Mouse (Mus musculus) intestine, embryonic 16.5 days (tissue): Measurements from ENCODE around the gene Glul. TPM values are rescaled to one million over a fixed set of nuclear protein-coding genes. Genes with fewer than 3 reads are reported as not detected.

Experiments
- ATAC-seq: fragments of 200-750 bp; cut with Nextera tagmentation; 2 replicates; pipeline ENCODE4 v1.8.0; 2017; ENCODE audit warnings: moderate TSS enrichment, moderate library complexity
- H3K27ac ChIP-seq: fragments of 300-500 bp; sonication (generic); 2 replicates; pipeline ENCODE4 v1.5.1; 2014; ENCODE audit warnings: mild to moderate bottlenecking, low read length
- H3K27me3 ChIP-seq: fragments of 300-500 bp; sonication (generic); replicated peaks from 2 replicates; pipeline ENCODE4 v1.6.1; 2014; ENCODE audit warnings: low read length, control low read depth, mixed read lengths; ENCODE audit not compliant: control insufficient read depth, insufficient read depth
- H3K36me3 ChIP-seq: fragments of 300-500 bp; sonication (generic); 2 replicates; pipeline ENCODE4 v1.6.1; 2014; ENCODE audit warnings: low read length, control low read depth; ENCODE audit not compliant: control insufficient read depth, insufficient read depth
- H3K4me1 ChIP-seq: fragments of 300-500 bp; sonication (generic); 2 replicates; pipeline ENCODE4 v1.6.1; 2014; ENCODE audit warnings: low read length, control low read depth, mixed read lengths; ENCODE audit not compliant: control insufficient read depth, insufficient read depth
- H3K4me2 ChIP-seq: fragments of 300-500 bp; sonication (generic); 2 replicates; pipeline ENCODE4 v1.6.1; 2014; ENCODE audit warnings: low read depth, low read length, control low read depth
- H3K4me3 ChIP-seq: fragments of 300-500 bp; sonication (generic); 2 replicates; pipeline ENCODE4 v1.5.1; 2014; ENCODE audit warnings: mild to moderate bottlenecking, low read length
- H3K9ac ChIP-seq: fragments of 300-500 bp; sonication (generic); 2 replicates; pipeline ENCODE4 v1.6.1; 2014; ENCODE audit warnings: low read depth, low read length
- H3K9me3 ChIP-seq: fragments of 300-500 bp; sonication (generic); 2 replicates; pipeline ENCODE4 v1.6.1; 2016; ENCODE audit warnings: low read length, control low read depth; ENCODE audit not compliant: control insufficient read depth
- WGBS: fragments of 180-500 bp; shearing (Covaris S2); extraction: QIAGEN DNeasy Blood & Tissue Kit; methylation state at CpG from one replicate; pipeline ENCODE4 v1.1.7; 2014; 5-methylcytosine and 5-hydroxymethylcytosine counted together
- polyA plus RNA-seq: library from polyadenylated mRNA; unstranded; fragments of >200 nt; fragmentation: Nextera tagmentation; extraction: Ambion mirVana; gene quantifications from 2 replicates; pipeline ENCODE4 v1.2.1, GENCODE M21; 2015

Glul gene
- polyA plus RNA-seq, 1 experiment from 2014 or later: 66.0 TPM

- Histone ChIP-seq H3K9me3 (no peaks in the 10 kb centered on the region), H3K4me1 (no peaks in the 10 kb centered on the region), H3K27ac (no peak overlapping the region), H3K27me3 (no peaks in the 10 kb centered on the region), H3K4me2 (no peak overlapping the region), H3K36me3 (no peaks in the 10 kb centered on the region), H3K9ac (no peak overlapping the region), H3K4me3 (no peak overlapping the region)
- 47% methylated on average over 5 of the region's 5 CpGs for WGBS
- ATAC-seq: no peak
Observed at GRCm38 (mm10) chr1:153922571-153923021, 22.9 kb downstream of the Glul start.

DNA sequence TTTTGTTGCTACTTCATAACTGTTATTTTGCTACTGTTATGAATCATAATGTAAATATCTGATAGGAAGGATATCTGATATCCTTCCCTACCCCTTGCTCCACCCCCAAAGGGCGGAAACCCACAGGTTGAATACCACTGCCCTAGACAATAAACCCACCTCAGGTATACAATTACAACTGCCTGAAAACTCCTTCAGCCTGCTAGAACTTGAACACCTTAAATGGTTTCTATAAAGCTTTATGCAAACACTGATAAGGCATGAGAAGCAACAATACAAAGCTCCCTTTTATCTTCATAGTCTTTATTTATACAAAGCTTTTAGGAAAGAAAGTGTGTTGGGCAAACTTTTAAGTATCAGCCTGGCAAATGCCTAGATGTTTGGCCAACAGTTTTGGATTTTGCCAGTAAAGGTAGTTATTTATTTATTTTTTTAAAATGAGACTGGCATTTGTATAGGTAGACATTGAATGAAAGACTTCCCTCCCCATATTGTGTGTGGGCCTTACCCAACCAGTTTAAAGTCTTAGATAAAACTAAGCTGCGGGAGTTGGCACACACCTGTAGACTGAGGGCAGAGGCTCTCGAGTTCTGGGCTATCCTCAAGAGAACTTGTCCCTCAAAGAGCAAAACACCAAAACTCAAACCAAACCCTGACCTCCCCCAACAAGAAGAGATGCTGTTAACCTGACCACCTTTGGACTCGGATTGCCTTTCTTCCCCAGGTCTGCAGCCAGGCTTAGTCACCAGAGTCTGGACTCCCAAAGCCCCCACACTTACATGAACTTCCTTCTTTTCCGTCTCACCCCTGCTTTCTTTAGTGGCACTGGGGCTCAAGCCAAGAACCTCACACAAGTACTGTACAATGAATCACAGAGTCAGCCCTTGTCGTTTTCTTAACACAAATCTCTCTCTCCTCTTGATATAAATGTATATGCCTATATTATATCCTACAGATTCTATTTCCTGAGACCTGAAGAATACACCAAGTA lies 24.9 kb downstream of the Glul start:
- H3K27ac ChIP-seq: no peak overlapping the region

DNA sequence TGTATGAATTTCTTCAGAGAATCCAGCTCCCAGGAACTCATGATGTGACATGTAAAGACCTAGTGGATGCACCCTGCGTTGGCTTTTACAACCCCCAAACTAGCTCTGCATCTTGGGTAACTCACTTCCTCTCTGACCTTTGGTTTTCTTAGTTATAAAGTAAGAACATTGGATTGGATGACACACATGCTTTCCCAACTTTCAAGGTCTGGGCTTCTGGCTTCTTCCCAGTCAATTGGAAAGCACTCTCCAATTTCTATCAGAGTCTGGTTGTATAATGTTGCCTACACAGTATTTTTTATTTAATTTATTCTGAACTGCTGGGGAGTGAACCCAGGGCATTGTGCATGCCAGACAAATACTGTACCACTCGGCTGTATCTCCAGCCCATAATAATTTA lies 30.7 kb downstream of the Glul start:
- ATAC-seq: no peak
- H3K4me2 ChIP-seq: no peak overlapping the region
- no peaks in the 10 kb centered on the region for H3K9me3 ChIP-seq
- no peaks in the 10 kb centered on the region for H3K4me1 ChIP-seq
- H3K9ac ChIP-seq: no peak overlapping the region
- no peak overlapping the region for H3K27ac ChIP-seq
- no peaks in the 10 kb centered on the region for H3K27me3 ChIP-seq
- no peaks in the 10 kb centered on the region for H3K36me3 ChIP-seq
- no peak overlapping the region for H3K4me3 ChIP-seq
- 81% methylated on average over 2 of the region's 2 CpGs for WGBS

More for the DNA sequence above, 24.9 kb downstream of the Glul start:
- Histone ChIP-seq H3K9me3 (no peaks in the 10 kb centered on the region), H3K27me3 (no peaks in the 10 kb centered on the region), H3K36me3 (no peaks in the 10 kb centered on the region), H3K4me2 (no peak overlapping the region), H3K9ac (no peak overlapping the region), H3K4me3 (no peak overlapping the region), H3K4me1 (no peaks in the 10 kb centered on the region)
- WGBS: 64% methylated on average over 6 of the region's 6 CpGs
- peak; percentile 59 for ATAC-seq

DNA sequence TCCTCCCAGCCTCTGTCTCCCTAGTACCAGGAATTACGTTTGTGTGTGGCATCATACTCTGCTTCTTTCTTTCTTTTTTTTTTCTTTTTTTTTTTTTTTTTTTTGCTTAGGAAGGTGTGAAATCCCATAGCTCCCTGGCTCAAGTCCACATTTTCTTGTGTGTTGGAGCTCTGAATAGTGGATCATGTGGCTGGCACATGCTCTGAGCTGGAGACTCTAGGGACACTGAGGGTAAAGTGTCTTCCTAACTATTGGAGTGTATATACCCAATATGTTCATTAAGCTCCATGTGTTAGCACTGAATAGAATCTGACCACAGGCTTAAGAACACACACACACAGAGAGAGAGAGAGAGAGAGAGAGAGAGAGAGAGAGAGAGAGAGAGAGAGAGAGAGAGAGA lies 34.0 kb downstream of the Glul start:
- no peak for ATAC-seq
- Histone ChIP-seq H3K4me1 (no peaks in the 10 kb centered on the region), H3K4me2 (no peak overlapping the region), H3K9ac (no peak overlapping the region), H3K27ac (no peak overlapping the region), H3K9me3 (no peaks in the 10 kb centered on the region), H3K36me3 (no peaks in the 10 kb centered on the region), H3K27me3 (no peaks in the 10 kb centered on the region), H3K4me3 (no peak overlapping the region)
- WGBS: 72% methylated on average over 1 of the region's 1 CpGs

- no peak for ATAC-seq
- Histone ChIP-seq H3K36me3 (no peaks in the 10 kb centered on the region), H3K4me3 (no peak overlapping the region), H3K27me3 (no peaks in the 10 kb centered on the region), H3K4me1 (no peaks in the 10 kb centered on the region), H3K27ac (no peak overlapping the region), H3K9me3 (no peaks in the 10 kb centered on the region), H3K4me2 (no peak overlapping the region), H3K9ac (no peak overlapping the region)
- WGBS: 72% methylated on average over 12 of the region's 12 CpGs
Observed at GRCm38 (mm10) chr1:153935844-153936380, 36.2 kb downstream of the Glul start.

DNA sequence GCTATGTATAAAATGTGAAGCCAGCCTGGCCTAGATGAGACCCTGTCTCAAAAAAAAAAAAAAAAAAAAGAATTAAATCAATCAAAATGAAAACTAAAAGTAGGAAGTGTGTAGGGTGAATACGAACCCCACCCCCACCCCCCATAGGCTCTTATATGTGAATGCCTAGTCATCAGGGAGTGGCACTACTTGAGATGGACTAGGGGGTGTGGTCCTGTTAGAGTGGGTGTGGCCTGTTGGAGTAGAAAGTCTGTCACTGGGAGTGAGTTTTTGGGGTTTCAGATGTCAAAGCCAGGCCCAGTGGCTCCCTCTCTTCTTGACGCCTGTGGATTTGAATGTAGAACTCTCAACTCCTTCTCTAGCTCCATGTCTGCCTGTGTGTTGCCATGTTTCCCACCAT lies 37.3 kb downstream of the Glul start:
- Histone ChIP-seq H3K4me3 (no peak overlapping the region), H3K9ac (no peak overlapping the region), H3K9me3 (no peaks in the 10 kb centered on the region), H3K36me3 (no peaks in the 10 kb centered on the region), H3K4me2 (no peak overlapping the region), H3K4me1 (no peaks in the 10 kb centered on the region), H3K27ac (no peak overlapping the region), H3K27me3 (no peaks in the 10 kb centered on the region)
- WGBS: 93% methylated on average over 2 of the region's 2 CpGs
- no peak for ATAC-seq

DNA sequence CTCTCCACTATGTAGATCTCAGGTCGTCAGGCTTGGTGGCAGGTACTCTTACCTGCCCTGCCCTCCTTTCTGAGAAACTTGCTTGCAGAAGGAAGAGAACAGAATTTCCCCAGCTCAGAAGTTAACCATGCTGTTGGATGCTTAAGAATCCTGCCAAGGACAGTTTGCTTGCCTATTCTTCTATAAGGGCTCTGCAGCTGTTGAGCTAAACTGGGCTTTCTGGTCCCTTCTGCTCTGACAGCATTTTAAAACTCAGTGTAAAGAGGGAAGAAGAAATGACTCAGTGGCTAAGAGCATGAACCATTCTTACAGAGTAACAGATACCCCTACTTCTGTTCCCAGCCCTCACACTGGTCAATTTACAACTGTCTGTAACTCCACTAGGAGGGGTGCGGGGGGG lies 41.2 kb downstream of the Glul start:
- no peaks in the 10 kb centered on the region for H3K36me3 ChIP-seq
- no peaks in the 10 kb centered on the region for H3K27me3 ChIP-seq
- H3K4me1 ChIP-seq: no peaks in the 10 kb centered on the region
- no peak overlapping the region for H3K27ac ChIP-seq
- no peaks in the 10 kb centered on the region for H3K9me3 ChIP-seq
- no peak for ATAC-seq
- H3K4me3 ChIP-seq: no peak overlapping the region
- 77% methylated on average over 2 of the region's 2 CpGs for WGBS
- no peak overlapping the region for H3K4me2 ChIP-seq
- no peak overlapping the region for H3K9ac ChIP-seq

GRCm38 (mm10) chr1:153945181-153945580 lies 45.4 kb downstream of the Glul start:
- no peaks in the 10 kb centered on the region for H3K36me3 ChIP-seq
- H3K4me1 ChIP-seq: no peaks in the 10 kb centered on the region
- no peak overlapping the region for H3K4me3 ChIP-seq
- no peak overlapping the region for H3K27ac ChIP-seq
- H3K9me3 ChIP-seq: no peaks in the 10 kb centered on the region
- 72% methylated on average over 5 of the region's 5 CpGs for WGBS
- H3K4me2 ChIP-seq: no peak overlapping the region
- H3K27me3 ChIP-seq: no peaks in the 10 kb centered on the region
- ATAC-seq: no peak
- no peak overlapping the region for H3K9ac ChIP-seq

GRCm38 (mm10) chr1:153946971-153947370 lies 47.2 kb downstream of the Glul start:
- 48% methylated on average over 7 of the region's 7 CpGs for whole genome bisulfite sequencing
- Histone ChIP-seq H3K4me3 (no peak overlapping the region), H3K9ac (no peak overlapping the region), H3K9me3 (no peaks in the 10 kb centered on the region), H3K27me3 (no peaks in the 10 kb centered on the region), H3K4me1 (no peaks in the 10 kb centered on the region), H3K36me3 (no peaks in the 10 kb centered on the region), H3K27ac (no peak overlapping the region), H3K4me2 (no peak overlapping the region)
- ATAC-seq: no peak
